Mouse (Mus musculus) bone marrow, adult 2 months (tissue): ENCODE results near the gene Them4. TPM values are rescaled to one million over a fixed set of nuclear protein-coding genes. Genes with fewer than 3 reads are reported as not detected.

Experiments
- H3K27ac ChIP-seq: fragments of 200-500 bp; 2 replicates; pipeline ENCODE4 v1.5.1; 2012; ENCODE audit warnings: low read depth, mild to moderate bottlenecking, control low read depth, inconsistent platforms, low read length; ENCODE audit not compliant: control insufficient read depth, poor library complexity, insufficient read depth
- H3K4me1 ChIP-seq: fragments of 200-500 bp; 2 replicates; pipeline ENCODE4 v1.6.1; 2011; ENCODE audit warnings: low read length; ENCODE audit not compliant: control insufficient read depth, insufficient read depth
- H3K4me3 ChIP-seq: fragments of 200-500 bp; replicated peaks from 2 replicates; pipeline ENCODE3; 2011; ENCODE audit warnings: mild to moderate bottlenecking, low read depth, low read length, control low read depth; ENCODE audit not compliant: control insufficient read depth
- CTCF ChIP-seq: fragments of 200-500 bp; IDR thresholded peaks from 2 replicates; pipeline ENCODE4 v1.5.1; 2011; ENCODE audit warnings: low read length, control low read depth; ENCODE audit not compliant: control insufficient read depth, insufficient read depth
- POLR2A ChIP-seq: fragments of 200-500 bp; IDR thresholded peaks from 2 replicates; pipeline ENCODE4 v1.6.1; 2011; ENCODE audit warnings: low read depth, mild to moderate bottlenecking, control low read depth, low read length, borderline replicate concordance; ENCODE audit not compliant: control insufficient read depth
- WGBS: fragments of 180-500 bp; shearing (Covaris S2); methylation state at CpG from one replicate; pipeline ENCODE4 v1.1.7; 2018; 5-methylcytosine and 5-hydroxymethylcytosine counted together
- polyA plus RNA-seq: library from polyadenylated mRNA; stranded (reverse); fragments of >200 nt; gene quantifications from 2 replicates; pipeline ENCODE4 v1.2.4, GENCODE M21; 2011; ENCODE audit warnings: low replicate concordance; ENCODE audit not compliant: missing spikeins, insufficient read depth, insufficient read length

Gene Them4
- polyA plus RNA-seq, 1 experiment = 2.3 TPM

GRCm38 (mm10) chr3:94311376-94311775 lies 1.5 kb downstream of the Them4 start:
- TF ChIP-seq POLR2A = no peak
- no peak for TF ChIP-seq CTCF
- Histone ChIP-seq H3K4me1 (no peaks in the 10 kb centered on the region; the same call in 1 of the 2 replicates), H3K27ac (no peak overlapping the region), H3K4me3 (no peak overlapping the region)
- 84% methylated on average over 4 of the region's 4 CpGs for WGBS

DNA sequence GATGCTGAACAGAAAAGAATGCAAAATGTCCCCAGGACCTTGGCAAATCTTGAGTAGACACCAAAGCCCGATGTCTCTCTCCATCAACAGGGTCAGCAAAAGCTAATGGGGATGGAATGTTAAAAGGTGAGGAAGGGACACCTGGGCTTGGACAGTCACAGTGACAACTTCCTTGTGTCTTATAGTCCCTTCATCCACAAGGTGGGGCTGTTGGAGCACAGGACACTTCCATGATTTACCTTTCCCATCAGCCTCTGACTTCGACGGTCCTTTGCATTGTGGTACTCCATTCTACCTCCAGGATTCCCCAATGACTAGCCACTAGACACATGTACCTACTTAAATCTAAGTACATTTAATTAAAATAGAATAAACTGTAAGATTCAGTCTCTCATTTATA lies 18.8 kb downstream of the Them4 start:
- Histone ChIP-seq H3K4me1 (no peaks in the 10 kb centered on the region), H3K27ac (no peak overlapping the region), H3K4me3 (no peak overlapping the region)
- TF ChIP-seq CTCF (no peak), POLR2A (no peak)
- 83% methylated on average over 3 of the region's 3 CpGs for WGBS

- Histone ChIP-seq H3K4me1 (no peaks in the 10 kb centered on the region), H3K4me3 (no peak overlapping the region), H3K27ac (no peak overlapping the region)
- WGBS = 83% methylated on average over 4 of the region's 4 CpGs
- no peak for TF ChIP-seq CTCF
- TF ChIP-seq POLR2A = no peak
Measured at GRCm38 (mm10) chr3:94334442-94334841, 24.6 kb downstream of the Them4 start.

- no peak overlapping the region for H3K4me3 ChIP-seq
- no peak overlapping the region for H3K27ac ChIP-seq
- WGBS = 60% methylated on average over 3 of the region's 3 CpGs
- no peaks in the 10 kb centered on the region for H3K4me1 ChIP-seq
- TF ChIP-seq CTCF (no peak), POLR2A (no peak)
Measured at GRCm38 (mm10) chr3:94338522-94338921, 28.6 kb downstream of the Them4 start.

- no peaks in the 10 kb centered on the region for H3K4me1 ChIP-seq
- 57% methylated on average over 3 of the region's 3 CpGs for WGBS
- no peak within 1 kb of the TSS for H3K27ac ChIP-seq
- TF ChIP-seq POLR2A (no peak), CTCF (no peak)
- no peak within 1 kb of the TSS for H3K4me3 ChIP-seq
Measured at GRCm38 (mm10) chr3:94341959-94342422, 32.1 kb downstream of the Them4 start, which contains the start of gene Them5. TSS of gene Them5 (plus strand) at chr3:94342099.

GRCm38 (mm10) chr3:94342552-94342951 lies 32.7 kb downstream of the Them4 start:
- Histone ChIP-seq H3K4me3 (no peak overlapping the region), H3K27ac (no peak overlapping the region), H3K4me1 (no peaks in the 10 kb centered on the region)
- 74% methylated on average over 1 of the region's 1 CpGs for WGBS
- TF ChIP-seq POLR2A (no peak), CTCF (no peak)

DNA sequence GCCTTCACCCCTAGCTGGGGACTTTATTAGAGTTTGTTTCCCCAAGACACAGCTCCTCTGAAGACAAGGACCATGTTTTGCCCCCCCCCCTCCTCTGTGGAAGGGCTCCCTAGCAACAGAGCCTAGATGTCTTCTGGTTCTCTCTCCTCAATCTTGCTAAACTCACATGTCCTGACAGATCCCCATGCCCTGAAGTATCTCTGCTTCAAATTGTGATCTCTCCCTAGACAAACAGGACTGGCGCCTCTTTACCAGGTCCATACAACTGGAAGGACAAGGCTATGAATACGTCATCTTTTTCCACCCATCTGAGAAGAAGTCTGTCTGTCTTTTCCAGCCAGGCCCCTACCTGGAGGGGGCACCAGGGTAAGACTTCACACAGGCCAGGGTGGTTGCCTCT lies 34.3 kb downstream of the Them4 start:
- TF ChIP-seq POLR2A (no peak), CTCF (no peak)
- no peak overlapping the region for H3K27ac ChIP-seq
- no peaks in the 10 kb centered on the region for H3K4me1 ChIP-seq
- 76% methylated on average over 2 of the region's 2 CpGs for WGBS
- no peak overlapping the region for H3K4me3 ChIP-seq

DNA sequence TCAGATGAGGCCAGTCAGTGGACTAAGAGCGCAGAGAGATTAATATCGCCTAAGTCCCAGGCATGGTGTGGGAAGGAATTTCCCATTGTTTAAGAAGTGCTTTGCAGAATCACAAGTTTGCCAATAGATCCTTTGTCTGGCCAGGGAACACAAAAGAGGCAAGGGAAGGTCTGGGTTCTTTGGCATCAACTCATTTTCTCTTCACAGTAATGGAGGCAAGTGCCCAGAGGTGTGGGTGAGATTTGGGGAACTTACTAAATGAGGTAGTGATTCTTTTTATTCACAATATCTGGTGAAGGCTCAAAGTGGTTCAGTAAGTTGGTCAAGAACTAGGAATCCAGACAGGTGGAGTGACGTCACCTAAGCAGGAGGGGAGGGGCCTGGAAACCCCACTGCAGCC lies 35.0 kb downstream of the Them4 start:
- 70% methylated on average over 3 of the region's 3 CpGs for WGBS

DNA sequence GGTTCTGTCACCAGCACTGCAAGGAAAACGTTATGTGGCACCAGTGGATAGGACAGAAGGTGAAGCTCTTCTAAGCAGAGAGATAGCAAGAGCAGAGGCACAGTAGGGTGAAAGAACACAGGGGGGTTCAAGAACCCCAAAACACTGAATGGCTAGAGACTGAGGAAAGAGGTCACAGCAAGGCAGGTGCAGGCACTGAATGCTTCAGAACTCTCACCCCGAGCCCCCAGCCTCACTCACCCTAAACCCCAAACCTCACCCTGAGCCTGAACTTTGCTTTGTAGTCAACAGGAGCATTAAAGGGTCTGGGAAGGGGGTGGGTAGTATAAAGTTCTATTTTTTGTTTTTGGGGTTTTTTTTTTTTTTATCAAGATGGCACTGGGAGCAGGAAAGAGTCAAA lies 38.3 kb downstream of the Them4 start:
- WGBS = 66% methylated on average over 2 of the region's 2 CpGs
- no peak for TF ChIP-seq POLR2A
- TF ChIP-seq CTCF = no peak
- Histone ChIP-seq H3K27ac (no peak overlapping the region), H3K4me1 (no peaks in the 10 kb centered on the region), H3K4me3 (no peak overlapping the region)

More for the DNA sequence above, 35.0 kb downstream of the Them4 start:
- TF ChIP-seq POLR2A (no peak), CTCF (no peak)
- no peak overlapping the region for H3K27ac ChIP-seq
- H3K4me3 ChIP-seq = no peak overlapping the region
- H3K4me1 ChIP-seq = no peaks in the 10 kb centered on the region
